Mouse (Mus musculus): ENCODE data around the gene N4bp2.

- TF ChIP-seq CTCF (IDR thresholded peaks at IDR 0.05; ENCODE audit: low read depth) (no peak), EP300 (IDR thresholded peaks at IDR 0.05; ENCODE audit: low read depth) (no peak)
These were observed 1.4 kb upstream of the N4bp2 start for GRCm38 (mm10) chr5:65761921-65762320.
